Mouse (Mus musculus): ENCODE results near the gene Efnb2. TPM values are rescaled to one million over a fixed set of nuclear protein-coding genes. Genes with fewer than 3 reads are reported as not detected.

The Efnb2 gene
- polyA plus RNA-seq, 1 experiment from 2014 or later: 8.0 TPM

GRCm38 (mm10) chr8:8595831-8596611, 65.0 kb downstream of the Efnb2 start:
- Histone ChIP-seq H3K4me3 (ENCODE audit: low read depth, low read length) (no peak overlapping the region), H3K4me1 (replicated peaks; ENCODE audit: control insufficient read depth, insufficient read depth, low read length) (no peaks in the 10 kb centered on the region), H3K27me3 (replicated peaks; ENCODE audit: control insufficient read depth, insufficient read depth, low read length) (no peaks in the 10 kb centered on the region), H3K4me2 (no peak overlapping the region), H3K9me3 (ENCODE audit: control insufficient read depth, low read length) (no peaks in the 10 kb centered on the region), H3K27ac (ENCODE audit: low read depth, low read length) (no peak overlapping the region), H3K9ac (ENCODE audit: low read depth, low read length) (no peak overlapping the region), H3K36me3 (ENCODE audit: control insufficient read depth, insufficient read depth, low read length) (no peaks in the 10 kb centered on the region)
- no peak; the same call in 1 of the 2 replicates for ATAC-seq (replicated peaks; ENCODE audit: low FRiP score)
- 60% methylated on average over 12 of the region's 12 CpGs for WGBS
- no peak for DNase-seq (ENCODE audit: low spot score)

- ATAC-seq (replicated peaks; ENCODE audit: low FRiP score) (no peak), DNase-seq (ENCODE audit: low spot score) (no peak)
- Histone ChIP-seq H3K4me1 (replicated peaks; ENCODE audit: control insufficient read depth, insufficient read depth, low read length) (no peaks in the 10 kb centered on the region), H3K36me3 (ENCODE audit: control insufficient read depth, insufficient read depth, low read length) (no peaks in the 10 kb centered on the region), H3K9ac (ENCODE audit: low read depth, low read length) (no peak overlapping the region), H3K27ac (ENCODE audit: low read depth, low read length) (no peak overlapping the region), H3K4me2 (no peak overlapping the region), H3K9me3 (ENCODE audit: control insufficient read depth, low read length) (no peaks in the 10 kb centered on the region), H3K27me3 (replicated peaks; ENCODE audit: control insufficient read depth, insufficient read depth, low read length) (no peaks in the 10 kb centered on the region), H3K4me3 (ENCODE audit: low read depth, low read length) (no peak overlapping the region)
- WGBS: 56% methylated on average over 7 of the region's 7 CpGs
Observed at GRCm38 (mm10) chr8:8593812-8594211, 67.2 kb downstream of the Efnb2 start.

GRCm38 (mm10) chr8:8593371-8593770, 67.7 kb downstream of the Efnb2 start:
- ATAC-seq (replicated peaks; ENCODE audit: low FRiP score) (no peak), DNase-seq (ENCODE audit: low spot score) (no peak)
- Histone ChIP-seq H3K4me3 (ENCODE audit: low read depth, low read length) (no peak overlapping the region), H3K9ac (ENCODE audit: low read depth, low read length) (no peak overlapping the region), H3K4me1 (replicated peaks; ENCODE audit: control insufficient read depth, insufficient read depth, low read length) (no peaks in the 10 kb centered on the region), H3K27ac (ENCODE audit: low read depth, low read length) (no peak overlapping the region), H3K36me3 (ENCODE audit: control insufficient read depth, insufficient read depth, low read length) (no peaks in the 10 kb centered on the region), H3K9me3 (ENCODE audit: control insufficient read depth, low read length) (no peaks in the 10 kb centered on the region), H3K27me3 (replicated peaks; ENCODE audit: control insufficient read depth, insufficient read depth, low read length) (no peaks in the 10 kb centered on the region), H3K4me2 (no peak overlapping the region)
- 91% methylated on average over 6 of the region's 6 CpGs for WGBS

GRCm38 (mm10) chr8:8592331-8592730, 68.7 kb downstream of the Efnb2 start:
- H3K4me3 ChIP-seq (ENCODE audit: low read depth, low read length): no peak overlapping the region
- 94% methylated on average over 3 of the region's 3 CpGs for WGBS
- no peak overlapping the region for H3K4me2 ChIP-seq
- H3K27ac ChIP-seq (ENCODE audit: low read depth, low read length): no peak overlapping the region
- ATAC-seq (replicated peaks; ENCODE audit: low FRiP score) (no peak), DNase-seq (ENCODE audit: low spot score) (no peak)
- no peaks in the 10 kb centered on the region for H3K4me1 ChIP-seq (replicated peaks; ENCODE audit: control insufficient read depth, insufficient read depth, low read length)
- H3K9ac ChIP-seq (ENCODE audit: low read depth, low read length): no peak overlapping the region
- H3K36me3 ChIP-seq (ENCODE audit: control insufficient read depth, insufficient read depth, low read length): no peaks in the 10 kb centered on the region
- no peaks in the 10 kb centered on the region for H3K27me3 ChIP-seq (replicated peaks; ENCODE audit: control insufficient read depth, insufficient read depth, low read length)
- no peaks in the 10 kb centered on the region for H3K9me3 ChIP-seq (ENCODE audit: control insufficient read depth, low read length)

- no peaks in the 10 kb centered on the region for H3K27me3 ChIP-seq (replicated peaks; ENCODE audit: control insufficient read depth, insufficient read depth, low read length)
- H3K27ac ChIP-seq (ENCODE audit: low read depth, low read length): peak overlapping the region; percentile 39; the same call in 1 of the 2 replicates
- 23% methylated on average over 4 of the region's 4 CpGs for WGBS
- H3K4me2 ChIP-seq: peak overlapping the region; percentile 35
- no peaks in the 10 kb centered on the region for H3K36me3 ChIP-seq (ENCODE audit: control insufficient read depth, insufficient read depth, low read length)
- no peak overlapping the region for H3K4me3 ChIP-seq (ENCODE audit: low read depth, low read length)
- no peak overlapping the region for H3K9ac ChIP-seq (ENCODE audit: low read depth, low read length)
- DNase-seq (ENCODE audit: low spot score): no peak
- no peaks in the 10 kb centered on the region; the same call in 1 of the 2 replicates for H3K4me1 ChIP-seq (replicated peaks; ENCODE audit: control insufficient read depth, insufficient read depth, low read length)
- H3K9me3 ChIP-seq (ENCODE audit: control insufficient read depth, low read length): no peaks in the 10 kb centered on the region
- ATAC-seq (replicated peaks; ENCODE audit: low FRiP score): peak; percentile 79
Observed at GRCm38 (mm10) chr8:8583981-8584377, 77.1 kb downstream of the Efnb2 start.

DNA sequence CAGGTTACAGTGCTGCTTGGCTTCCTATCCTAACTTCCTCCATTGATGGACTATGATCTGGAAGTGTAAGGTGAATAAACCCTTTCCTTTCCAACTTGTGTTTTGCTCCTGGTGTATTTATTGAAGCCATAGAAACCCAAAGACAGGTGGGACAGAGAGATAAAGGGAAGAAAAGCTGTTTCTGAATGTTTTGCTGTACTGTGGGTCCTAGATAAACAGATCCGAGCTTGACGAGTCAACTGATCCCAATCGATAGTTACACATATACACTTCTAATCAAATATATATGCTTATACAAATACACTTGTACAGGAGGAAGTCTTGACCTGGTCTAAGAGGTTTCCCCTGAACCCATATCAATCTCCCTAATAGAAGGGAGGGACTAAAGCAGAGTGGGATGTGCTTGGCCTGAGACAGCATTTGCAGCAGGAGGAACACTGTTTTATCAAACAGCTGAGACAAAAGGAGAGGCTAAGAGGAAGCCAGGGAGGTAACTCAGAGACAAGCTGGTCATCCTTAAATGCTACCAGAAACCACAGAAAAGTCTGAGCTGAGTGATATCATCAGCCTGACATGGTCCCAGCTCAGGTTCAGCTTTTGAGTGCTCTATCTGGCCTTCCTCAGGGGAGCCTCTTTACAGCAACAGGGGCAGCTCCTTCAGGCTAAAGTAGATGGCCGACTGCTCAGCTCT, 77.6 kb downstream of the Efnb2 start:
- Histone ChIP-seq H3K27ac (ENCODE audit: low read depth, low read length) (peak overlapping the region; percentile 39), H3K4me1 (replicated peaks; ENCODE audit: control insufficient read depth, insufficient read depth, low read length) (no peaks in the 10 kb centered on the region; the same call in 1 of the 2 replicates), H3K27me3 (replicated peaks; ENCODE audit: control insufficient read depth, insufficient read depth, low read length) (no peaks in the 10 kb centered on the region), H3K4me3 (ENCODE audit: low read depth, low read length) (no peak overlapping the region), H3K9ac (ENCODE audit: low read depth, low read length) (no peak overlapping the region), H3K36me3 (ENCODE audit: control insufficient read depth, insufficient read depth, low read length) (no peaks in the 10 kb centered on the region), H3K4me2 (peak overlapping the region; percentile 35), H3K9me3 (ENCODE audit: control insufficient read depth, low read length) (no peaks in the 10 kb centered on the region)
- 39% methylated on average over 4 of the region's 4 CpGs for WGBS
- DNase-seq (ENCODE audit: low spot score) (no peak), ATAC-seq (replicated peaks; ENCODE audit: low FRiP score) (peak; percentile 79)

GRCm38 (mm10) chr8:8577770-8578303, 83.2 kb downstream of the Efnb2 start:
- ATAC-seq (replicated peaks; ENCODE audit: low FRiP score) (no peak), DNase-seq (ENCODE audit: low spot score) (no peak)
- Histone ChIP-seq H3K36me3 (ENCODE audit: control insufficient read depth, insufficient read depth, low read length) (no peaks in the 10 kb centered on the region), H3K27ac (ENCODE audit: low read depth, low read length) (no peak overlapping the region), H3K9me3 (ENCODE audit: control insufficient read depth, low read length) (no peaks in the 10 kb centered on the region), H3K4me1 (replicated peaks; ENCODE audit: control insufficient read depth, insufficient read depth, low read length) (no peaks in the 10 kb centered on the region), H3K4me2 (no peak overlapping the region), H3K4me3 (ENCODE audit: low read depth, low read length) (no peak overlapping the region), H3K27me3 (replicated peaks; ENCODE audit: control insufficient read depth, insufficient read depth, low read length) (no peaks in the 10 kb centered on the region), H3K9ac (ENCODE audit: low read depth, low read length) (no peak overlapping the region)
- WGBS: 90% methylated on average over 11 of the region's 11 CpGs

DNA sequence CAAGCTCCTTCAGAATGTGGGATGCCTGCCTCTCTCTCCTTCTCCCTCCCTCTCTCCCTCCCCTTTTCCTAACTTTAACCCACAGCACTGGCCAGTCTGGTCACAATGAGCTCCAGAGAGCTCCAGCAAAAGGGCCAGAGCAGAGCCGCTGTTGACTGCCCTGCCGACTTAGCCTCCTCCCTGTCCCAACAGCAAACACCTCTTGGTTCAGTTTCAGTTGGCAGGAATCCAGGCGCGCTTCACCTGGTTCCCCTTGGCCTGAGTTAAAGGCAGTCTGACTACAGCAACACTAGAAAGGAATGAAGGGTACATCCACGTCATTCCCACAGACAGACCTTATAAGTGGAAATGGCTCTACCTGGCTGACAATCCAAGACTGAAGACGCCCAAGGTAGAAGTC, 84.2 kb downstream of the Efnb2 start:
- no peaks in the 10 kb centered on the region for H3K4me1 ChIP-seq (replicated peaks; ENCODE audit: control insufficient read depth, insufficient read depth, low read length)
- ATAC-seq (replicated peaks; ENCODE audit: low FRiP score) (no peak), DNase-seq (ENCODE audit: low spot score) (no peak)
- no peak overlapping the region for H3K27ac ChIP-seq (ENCODE audit: low read depth, low read length)
- H3K36me3 ChIP-seq (ENCODE audit: control insufficient read depth, insufficient read depth, low read length): no peaks in the 10 kb centered on the region
- H3K9ac ChIP-seq (ENCODE audit: low read depth, low read length): no peak overlapping the region
- no peaks in the 10 kb centered on the region for H3K9me3 ChIP-seq (ENCODE audit: control insufficient read depth, low read length)
- no peak overlapping the region for H3K4me2 ChIP-seq
- no peaks in the 10 kb centered on the region for H3K27me3 ChIP-seq (replicated peaks; ENCODE audit: control insufficient read depth, insufficient read depth, low read length)
- H3K4me3 ChIP-seq (ENCODE audit: low read depth, low read length): no peak overlapping the region
- 82% methylated on average over 6 of the region's 6 CpGs for WGBS
